Mouse (Mus musculus): Measurements from ENCODE around the gene Col4a3. TPM values are rescaled to one million over a fixed set of nuclear protein-coding genes. Genes with fewer than 3 reads are reported as not detected.

Col4a3 gene
- polyA plus RNA-seq, 1 experiment = 0.71 TPM

DNA sequence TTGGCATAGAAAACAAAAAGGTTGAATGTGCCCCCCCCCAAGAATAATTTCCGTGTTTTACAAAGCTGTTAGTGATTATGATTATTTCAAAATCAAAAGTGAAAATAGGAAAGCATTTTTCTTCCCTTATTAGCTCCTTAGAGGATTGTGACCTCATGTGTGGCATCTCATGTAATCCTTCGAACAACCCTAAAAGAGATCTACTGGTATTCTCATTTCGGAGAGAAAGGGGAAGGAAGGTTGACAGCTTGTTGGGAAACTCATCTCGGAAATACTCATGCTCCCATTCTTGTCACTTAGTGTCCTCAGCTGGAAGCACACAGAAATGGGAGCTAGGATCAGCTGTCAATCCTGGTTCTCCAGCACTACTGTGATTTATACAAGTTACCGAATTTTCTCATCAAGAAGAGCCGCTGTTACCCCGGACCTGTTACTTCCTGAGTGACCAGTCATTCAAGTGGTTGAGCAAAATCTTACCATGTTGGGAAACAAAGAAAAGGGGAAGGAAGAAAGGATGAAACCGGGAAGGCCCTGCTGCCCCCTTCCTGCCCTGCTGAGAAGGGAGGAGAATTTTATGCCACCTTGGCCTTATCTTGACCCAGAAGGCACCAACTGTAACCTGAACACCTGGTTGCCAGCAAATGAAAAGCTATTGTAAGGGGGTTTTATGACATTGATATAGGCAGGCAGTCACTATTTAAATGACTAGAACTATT, 174.9 kb downstream of the Col4a3 start:
- H3K27ac ChIP-seq (replicated peaks; ENCODE audit: low read depth, low read length) = no peak overlapping the region
- no peaks in the 10 kb centered on the region for H3K4me1 ChIP-seq (ENCODE audit: control insufficient read depth, insufficient read depth, insufficient read length, low read length)
- H3K4me3 ChIP-seq (ENCODE audit: insufficient read depth, low read depth, low read length) = no peak overlapping the region

GRCm38 (mm10) chr1:82762274-82762673, 175.6 kb downstream of the Col4a3 start:
- Histone ChIP-seq H3K27ac (replicated peaks; ENCODE audit: low read depth, low read length) (no peak overlapping the region), H3K4me1 (ENCODE audit: control insufficient read depth, insufficient read depth, insufficient read length, low read length) (no peaks in the 10 kb centered on the region), H3K4me3 (ENCODE audit: insufficient read depth, low read depth, low read length) (no peak overlapping the region)

DNA sequence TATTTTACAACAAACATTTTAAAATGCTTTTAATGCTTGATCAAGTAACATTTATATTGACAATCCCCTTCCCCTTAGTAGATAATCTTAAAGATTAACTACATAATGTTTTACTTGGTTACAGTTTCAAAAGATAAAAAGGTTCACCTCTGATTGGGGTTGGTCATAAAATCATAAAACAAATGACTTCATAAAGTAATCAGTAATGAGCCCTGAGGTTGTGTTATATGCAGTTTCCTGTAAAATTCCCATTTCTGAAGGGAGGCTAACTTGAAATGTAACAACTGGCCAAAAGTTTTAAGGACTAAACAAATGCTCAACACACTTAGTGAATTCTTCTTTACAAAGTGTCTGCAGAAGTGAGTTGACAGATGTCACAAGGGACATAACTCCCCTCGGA, 179.5 kb downstream of the Col4a3 start:
- H3K27ac ChIP-seq (replicated peaks; ENCODE audit: low read depth, low read length) = no peak overlapping the region
- no peak overlapping the region for H3K4me3 ChIP-seq (ENCODE audit: insufficient read depth, low read depth, low read length)
- no peaks in the 10 kb centered on the region for H3K4me1 ChIP-seq (ENCODE audit: control insufficient read depth, insufficient read depth, insufficient read length, low read length)

DNA sequence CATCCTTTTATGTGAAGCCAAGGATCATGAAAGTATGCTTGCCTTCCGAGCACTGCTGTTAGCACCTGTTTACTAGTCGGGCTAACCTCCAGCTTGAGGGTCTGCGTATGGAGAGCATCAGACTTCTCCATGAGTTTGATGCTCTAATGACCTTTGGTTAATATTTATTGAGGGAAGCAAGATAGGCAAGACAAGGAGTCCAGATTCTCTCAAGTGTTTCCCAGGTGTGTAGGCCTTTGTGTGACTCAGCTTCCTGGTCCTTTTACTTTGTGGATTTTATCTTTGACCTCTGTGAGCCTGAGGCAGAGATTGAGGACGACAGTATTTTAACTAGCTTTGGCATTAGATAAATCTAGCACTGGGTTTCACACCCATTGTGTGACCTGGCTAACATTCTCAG, 179.9 kb downstream of the Col4a3 start:
- no peaks in the 10 kb centered on the region for H3K4me1 ChIP-seq (ENCODE audit: control insufficient read depth, insufficient read depth, insufficient read length, low read length)
- no peak overlapping the region for H3K4me3 ChIP-seq (ENCODE audit: insufficient read depth, low read depth, low read length)
- no peak overlapping the region for H3K27ac ChIP-seq (replicated peaks; ENCODE audit: low read depth, low read length)

DNA sequence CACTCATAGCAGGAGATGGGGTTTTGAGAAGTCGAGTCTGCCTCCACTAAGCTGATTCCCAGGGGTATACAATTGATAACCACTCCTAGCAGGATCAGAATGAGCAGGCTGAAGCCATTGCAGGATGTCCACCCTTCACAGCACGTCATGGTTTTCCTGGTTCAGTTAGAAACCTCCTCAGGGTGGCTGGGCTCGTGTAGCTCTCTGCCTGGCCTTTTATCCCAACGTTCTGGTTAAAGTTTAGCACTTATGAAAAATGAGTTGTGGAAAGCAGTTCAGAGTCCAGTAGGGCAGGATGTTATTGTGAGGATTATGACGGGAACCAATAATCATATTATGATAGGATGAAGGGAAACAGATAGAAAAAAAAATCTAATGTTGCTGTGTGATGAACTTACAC, 181.5 kb downstream of the Col4a3 start, which contains the start of gene Tm4sf20:
TSS of gene Tm4sf20 (minus strand) at position 193 of the 400 bp plus-strand sequence.
- H3K27ac ChIP-seq (replicated peaks; ENCODE audit: low read depth, low read length) = no peak within 1 kb of the TSS
- no peak within 1 kb of the TSS for H3K4me3 ChIP-seq (ENCODE audit: insufficient read depth, low read depth, low read length)
- H3K4me1 ChIP-seq (ENCODE audit: control insufficient read depth, insufficient read depth, insufficient read length, low read length) = no peaks in the 10 kb centered on the region

- H3K4me1 ChIP-seq (ENCODE audit: control insufficient read depth, insufficient read depth, insufficient read length, low read length) = no peaks in the 10 kb centered on the region
- H3K27ac ChIP-seq (replicated peaks; ENCODE audit: low read depth, low read length) = no peak within 1 kb of the TSS
- H3K4me3 ChIP-seq (ENCODE audit: insufficient read depth, low read depth, low read length) = no peak within 1 kb of the TSS
These were observed 184.4 kb downstream of the Col4a3 start, which contains the start of gene Gm47791 for GRCm38 (mm10) chr1:82771022-82771586. Gm47791 (minus strand) TSS chr1:82771243.

Other genes starting within 250 kb of the Col4a3 start
- gene Col4a4, start 72 bp upstream of the Col4a3 start, polyA plus RNA-seq (2012; ENCODE audit: insufficient read depth, insufficient read length, missing spikeins) = 0.75 and 1.0 TPM in 2 replicates
- 191 and 204 TPM in 2 replicates for gene Mff, start 138.0 kb downstream of the Col4a3 start, polyA plus RNA-seq (2012; ENCODE audit: insufficient read depth, insufficient read length, missing spikeins)
- gene Tm4sf20, start 181.5 kb downstream of the Col4a3 start, polyA plus RNA-seq (2012; ENCODE audit: insufficient read depth, insufficient read length, missing spikeins) = not detected in 2 replicates
- not detected in 2 replicates for gene Gm47791, start 184.3 kb downstream of the Col4a3 start, polyA plus RNA-seq (2012; ENCODE audit: insufficient read depth, insufficient read length, missing spikeins)